Mouse (Mus musculus) G1E-ER4 (cell line): ENCODE data around the gene Prmt7. TPM values are rescaled to one million over a fixed set of nuclear protein-coding genes. Genes with fewer than 3 reads are reported as not detected.

Source experiments
- GATA1 ChIP-seq: IDR thresholded peaks from one replicate; pipeline ENCODE4 v1.8.0; 2012; ENCODE audit warnings: low read length, inconsistent platforms
- polyA plus RNA-seq: library from polyadenylated mRNA; stranded (reverse); fragments of >175 nt; gene quantifications from 2 replicates; pipeline ENCODE4 v1.2.3, GENCODE M21; 2012

The Prmt7 gene
- polyA plus RNA-seq: 16.6 and 75.2 TPM in 2 replicates

GRCm38 (mm10) chr8:106210821-106211345 is at the start of gene Prmt7, which contains the start of gene Slc7a6os:
Prmt7 (plus strand) TSS chr8:106210936.
Slc7a6os (minus strand) TSS chr8:106210935.
- no peak for TF ChIP-seq GATA1

GRCm38 (mm10) chr8:106163251-106163650 is 47.5 kb upstream of the Prmt7 start:
- TF ChIP-seq GATA1: no peak

GRCm38 (mm10) chr8:106165460-106165859 is 45.3 kb upstream of the Prmt7 start:
- TF ChIP-seq GATA1: no peak

GRCm38 (mm10) chr8:106168356-106169016 is 42.2 kb upstream of the Prmt7 start, which contains the start of gene Slc7a6:
Slc7a6 (plus strand) TSS chr8:106168857.
- no peak for TF ChIP-seq GATA1

- TF ChIP-seq GATA1: no peak
Observed at GRCm38 (mm10) chr8:106169017-106169933, 41.5 kb upstream of the Prmt7 start.

- TF ChIP-seq GATA1: no peak
Observed at GRCm38 (mm10) chr8:106169934-106170480, 40.7 kb upstream of the Prmt7 start.

GRCm38 (mm10) chr8:106173566-106173965 is 37.2 kb upstream of the Prmt7 start:
- no peak for TF ChIP-seq GATA1

GRCm38 (mm10) chr8:106176891-106177290 is 33.8 kb upstream of the Prmt7 start:
- TF ChIP-seq GATA1: no peak

- TF ChIP-seq GATA1: no peak
Observed at GRCm38 (mm10) chr8:106177594-106177993, 33.1 kb upstream of the Prmt7 start.

- TF ChIP-seq GATA1: no peak
Observed at GRCm38 (mm10) chr8:106178428-106178827, 32.3 kb upstream of the Prmt7 start.

- TF ChIP-seq GATA1: no peak
Observed at GRCm38 (mm10) chr8:106185628-106186270, 25.0 kb upstream of the Prmt7 start.

GRCm38 (mm10) chr8:106186394-106186793 is 24.3 kb upstream of the Prmt7 start:
- TF ChIP-seq GATA1: no peak

- no peak for TF ChIP-seq GATA1
Observed at GRCm38 (mm10) chr8:106189162-106189561, 21.6 kb upstream of the Prmt7 start.

- TF ChIP-seq GATA1: peak; percentile 63
Observed at GRCm38 (mm10) chr8:106191639-106192038, 19.1 kb upstream of the Prmt7 start.

- TF ChIP-seq GATA1: peak; percentile 90
Observed at GRCm38 (mm10) chr8:106193162-106193561, 17.6 kb upstream of the Prmt7 start.
